Mouse (Mus musculus): ENCODE measurements at regions not wholly inside any gene's neighbourhood (a gene's known extent, or its start where the extent isn't known, plus 50 kb on each side); places are given as distances from the start of the nearest gene placed in this dataset.

GRCm38 (mm10) chr9:52254475-52254874, 86.1 kb upstream of the Zc3h12c start:
- DNase-seq, result no peak
- intact Hi-C loops (cut with DNase I), result no loop called here

GRCm38 (mm10) chr9:52251455-52251854, 83.1 kb upstream of the Zc3h12c start:
- DNase-seq, result no peak
- intact Hi-C loops (cut with DNase I), result no loop called here

GRCm38 (mm10) chr9:52246712-52247111, 78.3 kb upstream of the Zc3h12c start:
- no peak for DNase-seq
- intact Hi-C loops (cut with DNase I), result no loop called here

GRCm38 (mm10) chr9:52244081-52244480, 75.7 kb upstream of the Zc3h12c start:
- intact Hi-C loops (cut with DNase I), result no loop called here
- DNase-seq, result no peak

- no peak for DNase-seq
- intact Hi-C loops (cut with DNase I), result no loop called here
These were observed 74.7 kb upstream of the Zc3h12c start for GRCm38 (mm10) chr9:52243032-52243431.

- intact Hi-C loops (cut with DNase I), result no loop called here
- DNase-seq, result no peak
These were observed 73.2 kb upstream of the Zc3h12c start for GRCm38 (mm10) chr9:52241577-52241976.

- DNase-seq, result no peak
- intact Hi-C loops (cut with DNase I), result no loop called here
These were observed 72.4 kb upstream of the Zc3h12c start for GRCm38 (mm10) chr9:52240585-52241320.

GRCm38 (mm10) chr9:52234775-52235174, 66.4 kb upstream of the Zc3h12c start:
- intact Hi-C loops (cut with DNase I), result no loop called here
- DNase-seq, result no peak

GRCm38 (mm10) chr9:52229589-52229988, 61.2 kb upstream of the Zc3h12c start:
- intact Hi-C loops (cut with DNase I), result no loop called here

GRCm38 (mm10) chr9:52225646-52226045, 57.3 kb upstream of the Zc3h12c start:
- intact Hi-C loops (cut with DNase I), result no loop called here
- DNase-seq, result no peak

More at GRCm38 (mm10) chr9:52229589-52229988, 61.2 kb upstream of the Zc3h12c start:
- DNase-seq, result no peak

GRCm38 (mm10) chr9:52223509-52224113, 55.2 kb upstream of the Zc3h12c start:
- DNase-seq, result no peak
- intact Hi-C loops (cut with DNase I), result no loop called here

Data from gastrocnemius, postnatal 36 days (tissue).